Mouse (Mus musculus): ENCODE data around the gene Cyp4f39. TPM values are rescaled to one million over a fixed set of nuclear protein-coding genes. Genes with fewer than 3 reads are reported as not detected.
"Not testable (repeated sequence)": the region's sequence is repeated elsewhere in the genome, so short reads cannot be mapped to it uniquely, and the experiment has no call there.

The Cyp4f39 gene
- polyA plus RNA-seq, 1 experiment from 2014 or later, result 0.52 TPM

GRCm38 (mm10) chr17:32479554-32480506 is 27.3 kb downstream of the Cyp4f39 start:
- no peak overlapping the region for H3K4me3 ChIP-seq
- no peaks in the 10 kb centered on the region for H3K9me3 ChIP-seq
- no peaks in the 10 kb centered on the region for H3K36me3 ChIP-seq
- peaks cover 36% of the 10 kb centered on the region for H3K27me3 ChIP-seq (ENCODE audit: insufficient read depth, poor library complexity, severe bottlenecking)
- no peak overlapping the region for H3K27ac ChIP-seq
- peaks cover 4% of the 10 kb centered on the region; the same call in 1 of the 2 replicates for H3K4me1 ChIP-seq (replicated peaks)
- peak; percentile 18 for DNase-seq (ENCODE audit: low spot score)
- 25% methylated on average over 8 of the region's 8 CpGs for WGBS

DNA sequence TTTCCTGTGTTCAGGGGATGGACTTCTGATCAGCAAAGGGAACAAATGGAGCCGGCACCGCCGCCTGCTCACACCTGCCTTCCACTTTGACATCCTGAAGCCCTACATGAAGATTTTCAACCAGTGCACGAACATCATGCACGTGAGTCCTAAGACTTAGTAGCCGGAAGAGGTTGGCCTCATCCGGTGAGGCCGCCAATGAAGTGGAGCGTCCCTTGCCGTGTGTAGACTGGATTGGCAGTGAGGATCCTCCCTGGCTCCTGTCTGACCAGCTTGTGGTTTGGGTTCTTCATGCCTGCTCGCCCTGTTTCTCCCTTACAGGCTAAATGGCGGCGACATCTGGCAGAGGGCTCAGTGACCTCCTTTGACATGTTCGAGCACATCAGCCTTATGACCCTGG is 29.2 kb downstream of the Cyp4f39 start:
- H3K9me3 ChIP-seq, result no peaks in the 10 kb centered on the region
- no peak overlapping the region for H3K4me3 ChIP-seq
- H3K36me3 ChIP-seq, result no peaks in the 10 kb centered on the region
- peaks cover 39% of the 10 kb centered on the region for H3K27me3 ChIP-seq (ENCODE audit: insufficient read depth, poor library complexity, severe bottlenecking)
- H3K27ac ChIP-seq, result no peak overlapping the region
- 80% methylated on average over 14 of the region's 14 CpGs for whole genome bisulfite sequencing
- peaks cover 4% of the 10 kb centered on the region; the same call in 1 of the 2 replicates for H3K4me1 ChIP-seq (replicated peaks)
- no peak for DNase-seq (ENCODE audit: low spot score)

DNA sequence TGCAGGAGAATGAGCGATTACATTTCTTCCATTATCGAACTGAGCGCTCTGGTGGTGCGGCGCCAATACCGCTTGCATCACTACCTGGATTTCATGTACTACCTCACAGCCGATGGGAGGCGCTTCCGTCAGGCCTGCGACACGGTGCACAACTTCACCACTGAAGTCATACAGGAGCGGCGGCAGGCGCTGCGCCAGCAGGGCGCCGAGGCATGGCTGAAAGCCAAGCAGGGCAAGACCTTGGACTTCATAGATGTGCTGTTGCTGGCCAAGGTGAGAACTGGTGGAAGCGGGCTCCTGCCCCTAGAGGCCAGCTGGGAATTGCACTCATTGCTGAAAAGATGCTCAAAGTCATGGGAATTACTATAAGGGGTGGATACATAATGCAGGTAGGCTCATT is 30.7 kb downstream of the Cyp4f39 start:
- WGBS, result 24% methylated on average over 18 of the region's 18 CpGs
- Histone ChIP-seq H3K4me3 (peak overlapping the region; percentile 32; the same call in 1 of the 2 replicates), H3K36me3 (no peaks in the 10 kb centered on the region), H3K9me3 (no peaks in the 10 kb centered on the region), H3K27ac (no peak overlapping the region), H3K4me1 (replicated peaks) (peaks cover 4% of the 10 kb centered on the region; the same call in 1 of the 2 replicates), H3K27me3 (ENCODE audit: insufficient read depth, poor library complexity, severe bottlenecking) (peaks cover 39% of the 10 kb centered on the region)
- peak; percentile 67 for DNase-seq (ENCODE audit: low spot score)

DNA sequence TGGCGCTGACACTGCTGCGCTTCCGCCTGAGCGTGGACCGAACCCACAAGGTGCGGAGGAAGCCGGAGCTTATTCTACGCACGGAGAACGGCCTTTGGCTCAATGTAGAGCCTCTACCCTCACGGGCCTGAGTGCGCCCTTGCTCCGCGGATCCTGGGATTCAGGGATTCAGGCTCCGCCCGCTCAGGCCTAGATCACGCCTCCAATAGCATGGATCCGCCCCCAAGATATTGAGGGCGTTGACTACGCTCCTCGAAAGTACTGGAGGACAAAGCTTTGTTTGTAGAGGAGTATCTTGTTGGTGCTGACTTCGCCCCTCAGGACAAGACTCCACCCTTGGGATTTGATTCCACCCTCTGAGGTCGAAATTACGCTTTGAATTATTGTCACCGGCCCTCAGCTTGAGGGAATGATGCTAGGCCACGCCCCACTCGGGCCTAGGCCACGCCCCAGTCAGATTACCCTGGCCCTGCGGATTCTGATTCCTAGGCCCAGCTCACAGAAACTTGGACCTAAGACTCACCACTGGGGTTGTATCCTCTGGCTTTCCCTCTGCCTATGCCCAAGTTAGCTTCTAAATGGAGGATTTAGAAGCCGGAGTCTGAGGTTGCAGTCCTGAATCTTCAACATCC is 39.9 kb downstream of the Cyp4f39 start:
- peak overlapping the region; percentile 59 for H3K27ac ChIP-seq
- H3K9me3 ChIP-seq, result peaks cover 9% of the 10 kb centered on the region

DNA sequence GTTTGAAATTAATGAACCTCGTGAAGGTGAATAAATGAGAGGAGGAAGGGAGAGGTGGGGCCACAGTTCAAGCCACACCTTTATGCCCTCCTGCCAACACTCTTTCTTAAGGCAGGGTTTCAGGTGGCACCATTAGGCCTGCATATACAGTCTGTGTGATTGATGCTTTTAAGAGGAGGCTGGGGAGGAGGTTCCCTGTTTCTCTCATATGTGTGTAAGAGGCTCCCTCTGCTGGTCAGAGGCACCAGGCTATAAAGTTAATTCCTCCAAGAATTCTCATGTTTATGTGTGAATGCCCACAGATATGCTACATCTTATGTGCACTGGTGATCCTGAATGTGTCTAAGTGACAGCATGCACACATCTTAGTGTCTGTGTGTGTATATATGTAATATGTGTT is 42.1 kb downstream of the Cyp4f39 start:
- peaks cover 22% of the 10 kb centered on the region for H3K27me3 ChIP-seq (ENCODE audit: insufficient read depth, poor library complexity, severe bottlenecking)
- H3K27ac ChIP-seq, result no peak overlapping the region
- peak; percentile 45 for DNase-seq (ENCODE audit: low spot score)
- H3K36me3 ChIP-seq, result no peaks in the 10 kb centered on the region
- H3K9me3 ChIP-seq, result peaks cover 9% of the 10 kb centered on the region
- H3K4me3 ChIP-seq, result no peak overlapping the region
- H3K4me1 ChIP-seq (replicated peaks), result peaks cover 6% of the 10 kb centered on the region; the same call in 1 of the 2 replicates
- WGBS, result 67% methylated on average over 1 of the region's 1 CpGs

More for the DNA sequence above, 39.9 kb downstream of the Cyp4f39 start:
- DNase-seq (ENCODE audit: low spot score), result peak; percentile 63
- Histone ChIP-seq H3K4me1 (replicated peaks) (peaks cover 6% of the 10 kb centered on the region; the same call in 1 of the 2 replicates), H3K27me3 (ENCODE audit: insufficient read depth, poor library complexity, severe bottlenecking) (peaks cover 22% of the 10 kb centered on the region), H3K36me3 (no peaks in the 10 kb centered on the region), H3K4me3 (peak overlapping the region; percentile 49)
- WGBS, result 7% methylated on average over 30 of the region's 30 CpGs

GRCm38 (mm10) chr17:32500511-32500910 is 48.0 kb downstream of the Cyp4f39 start:
- not testable (repeated sequence) for H3K4me1 ChIP-seq (replicated peaks); H3K27me3 ChIP-seq (ENCODE audit: insufficient read depth, poor library complexity, severe bottlenecking); H3K27ac ChIP-seq; DNase-seq (ENCODE audit: low spot score); H3K9me3 ChIP-seq; H3K4me3 ChIP-seq; H3K36me3 ChIP-seq
- WGBS, result 83% methylated on average over 4 of the region's 4 CpGs

DNA sequence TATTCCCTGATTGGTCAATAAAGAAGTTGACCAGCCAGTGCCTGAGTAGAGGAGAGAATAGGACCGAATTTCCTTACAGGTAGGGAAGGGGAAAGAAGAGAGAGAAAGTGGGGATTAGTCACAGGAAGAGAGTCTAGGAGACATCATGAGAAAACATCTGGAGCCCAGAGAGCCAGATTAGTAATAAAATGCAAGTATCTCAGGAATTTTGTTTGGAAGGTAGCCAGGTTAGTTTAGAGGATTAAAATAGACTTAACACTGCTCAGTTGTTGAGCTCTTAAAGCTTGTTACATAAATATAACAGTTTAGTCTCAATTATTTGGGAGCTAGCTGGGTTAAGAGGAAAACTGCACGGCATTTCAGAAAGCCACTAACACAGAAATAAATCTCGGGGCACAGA is 48.5 kb downstream of the Cyp4f39 start:
- WGBS, result 79% methylated on average over 3 of the region's 3 CpGs
- no peaks in the 10 kb centered on the region for H3K9me3 ChIP-seq
- no peak overlapping the region for H3K4me3 ChIP-seq
- no peaks in the 10 kb centered on the region for H3K27me3 ChIP-seq (ENCODE audit: insufficient read depth, poor library complexity, severe bottlenecking)
- no peak overlapping the region for H3K27ac ChIP-seq
- peaks cover 12% of the 10 kb centered on the region for H3K4me1 ChIP-seq (replicated peaks)
- no peaks in the 10 kb centered on the region for H3K36me3 ChIP-seq
- no peak for DNase-seq (ENCODE audit: low spot score)

GRCm38 (mm10) chr17:32503111-32503510 is 50.6 kb downstream of the Cyp4f39 start:
- no peak overlapping the region for H3K4me3 ChIP-seq
- no peaks in the 10 kb centered on the region for H3K9me3 ChIP-seq
- no peaks in the 10 kb centered on the region for H3K27me3 ChIP-seq (ENCODE audit: insufficient read depth, poor library complexity, severe bottlenecking)
- 80% methylated on average over 2 of the region's 2 CpGs for WGBS
- H3K36me3 ChIP-seq, result no peaks in the 10 kb centered on the region
- H3K4me1 ChIP-seq (replicated peaks), result peaks cover 22% of the 10 kb centered on the region
- DNase-seq (ENCODE audit: low spot score), result no peak
- H3K27ac ChIP-seq, result no peak overlapping the region

- Histone ChIP-seq H3K4me3 (peak within 1 kb of the TSS; percentile 68), H3K9me3 (no peaks in the 10 kb centered on the region), H3K27ac (peak within 1 kb of the TSS; percentile 92), H3K27me3 (ENCODE audit: insufficient read depth, poor library complexity, severe bottlenecking) (no peaks in the 10 kb centered on the region), H3K36me3 (peaks cover 12% of the 10 kb centered on the region; the same call in 1 of the 2 replicates), H3K4me1 (replicated peaks) (peaks cover 22% of the 10 kb centered on the region)
- WGBS, result 2% methylated on average over 30 of the region's 30 CpGs
- peak; percentile 91 for DNase-seq (ENCODE audit: low spot score)
Observed at GRCm38 (mm10) chr17:32505851-32506728, 53.6 kb downstream of the Cyp4f39 start, which contains the start of gene Cyp4f17. Cyp4f17 (plus strand) TSS chr17:32506050.

- H3K4me3 ChIP-seq, result peak overlapping the region; percentile 68
- H3K4me1 ChIP-seq (replicated peaks), result peaks cover 22% of the 10 kb centered on the region
- 37% methylated on average over 9 of the region's 9 CpGs for WGBS
- peak overlapping the region; percentile 92 for H3K27ac ChIP-seq
- peaks cover 12% of the 10 kb centered on the region; the same call in 1 of the 2 replicates for H3K36me3 ChIP-seq
- H3K27me3 ChIP-seq (ENCODE audit: insufficient read depth, poor library complexity, severe bottlenecking), result no peaks in the 10 kb centered on the region
- DNase-seq (ENCODE audit: low spot score), result peak; percentile 11
- H3K9me3 ChIP-seq, result no peaks in the 10 kb centered on the region
Observed at GRCm38 (mm10) chr17:32506729-32507245, 54.3 kb downstream of the Cyp4f39 start.

GRCm38 (mm10) chr17:32516126-32516525 is 63.6 kb downstream of the Cyp4f39 start:
- Histone ChIP-seq H3K27me3 (ENCODE audit: insufficient read depth, poor library complexity, severe bottlenecking) (no peaks in the 10 kb centered on the region), H3K9me3 (no peaks in the 10 kb centered on the region), H3K27ac (no peak overlapping the region), H3K36me3 (no peaks in the 10 kb centered on the region), H3K4me1 (replicated peaks) (no peaks in the 10 kb centered on the region), H3K4me3 (no peak overlapping the region)
- no peak for DNase-seq (ENCODE audit: low spot score)
- WGBS, result 86% methylated on average over 5 of the region's 5 CpGs

- no peak overlapping the region for H3K4me3 ChIP-seq
- no peaks in the 10 kb centered on the region for H3K9me3 ChIP-seq
- 90% methylated on average over 5 of the region's 5 CpGs for WGBS
- no peaks in the 10 kb centered on the region for H3K27me3 ChIP-seq (ENCODE audit: insufficient read depth, poor library complexity, severe bottlenecking)
- H3K36me3 ChIP-seq, result 0 out of 2 replicates have a peak, but pooled peaks cover 6% of the 10 kb centered on the region
- no peak for DNase-seq (ENCODE audit: low spot score)
- no peaks in the 10 kb centered on the region for H3K4me1 ChIP-seq (replicated peaks)
- no peak overlapping the region for H3K27ac ChIP-seq
Observed at GRCm38 (mm10) chr17:32521981-32522380, 69.5 kb downstream of the Cyp4f39 start.

Measured in hindbrain, embryonic 10.5 days (tissue).